10 mouse cellular contexts compared by ENCODE assay signal in the genomic region with DNA sequence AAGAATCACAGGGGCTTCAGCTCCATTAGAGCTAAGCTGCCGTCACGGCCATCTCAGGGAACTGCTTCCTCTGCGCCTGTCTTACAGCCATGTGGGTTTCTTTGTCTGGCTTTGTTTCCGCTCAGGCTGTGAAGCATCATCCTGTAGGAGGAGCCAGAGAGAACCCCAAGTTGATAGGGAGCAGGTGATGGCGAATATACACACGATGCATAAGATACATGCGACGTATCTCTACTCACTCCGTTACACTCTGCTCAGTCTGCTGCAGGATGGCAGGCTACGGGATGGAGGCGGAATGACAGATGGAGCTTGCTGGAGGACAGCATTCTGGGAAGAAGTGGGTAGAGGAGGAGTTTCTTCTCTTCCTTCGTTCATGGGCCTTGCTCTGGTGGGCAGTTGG. TPM values are rescaled to one million over a fixed set of nuclear protein-coding genes. Genes with fewer than 3 reads are reported as not detected.
DNase-seq lines count a peak whose midpoint lies in the region; ATAC-seq lines count a peak whose summit lies in the region.
"Had no signal": no experiment of that assay in that cellular context is flagged by ENCODE, and none has a peak within 500 bp of the region (broad histone marks: within the 10 kb centered on the region; RNA-seq: fewer than 3 reads in every experiment).

No protein-coding gene starts in this region.

- DNase-seq in cerebellum, adult 18-20 months: peak; percentile 14
- DNase-seq in cerebellum, adult 9-10 months: no peak
- DNase-seq in neural tube, embryonic 11.5 days (ENCODE audit: low spot score): peak; percentile 29
- no peak for DNase-seq in limb, embryonic 10.5 days (ENCODE audit: low spot score)
- peak; percentile 43 to 60 for DNase-seq in thymus, postnatal 36 days
- no peak for DNase-seq in gastrocnemius, adult 18-20 months (ENCODE audit: low spot score)

- no peak overlapping the region for H3K27ac ChIP-seq in neural tube, embryonic 11.5 days (ENCODE audit: low read depth, low read length)
- no peak overlapping the region for H3K27ac ChIP-seq in neural tube, embryonic 15.5 days (replicated peaks)
- peak overlapping the region; percentile 70 for H3K27ac ChIP-seq in limb, embryonic 10.5 days
- H3K27ac ChIP-seq: midbrain, embryonic 12.5 days had no signal

- H3K4me3 ChIP-seq in neural tube, embryonic 11.5 days (ENCODE audit: low read depth, low read length): no peak overlapping the region
- no peak overlapping the region for H3K4me3 ChIP-seq in neural tube, embryonic 15.5 days (replicated peaks)
- no peak overlapping the region for H3K4me3 ChIP-seq in limb, embryonic 10.5 days
- H3K4me3 ChIP-seq: midbrain, embryonic 12.5 days had no signal

- H3K9me3 ChIP-seq in neural tube, embryonic 11.5 days (ENCODE audit: control insufficient read depth, low read length): no peaks in the 10 kb centered on the region
- H3K9me3 ChIP-seq in neural tube, embryonic 15.5 days (replicated peaks): no peaks in the 10 kb centered on the region
- no peaks in the 10 kb centered on the region for H3K9me3 ChIP-seq in limb, embryonic 10.5 days (replicated peaks)
- H3K9me3 ChIP-seq: midbrain, embryonic 12.5 days had no signal

- no peaks in the 10 kb centered on the region for H3K27me3 ChIP-seq in neural tube, embryonic 11.5 days (ENCODE audit: control insufficient read depth, insufficient read depth, low read length)
- H3K27me3 ChIP-seq in neural tube, embryonic 15.5 days (replicated peaks): no peaks in the 10 kb centered on the region
- no peaks in the 10 kb centered on the region for H3K27me3 ChIP-seq in limb, embryonic 10.5 days (ENCODE audit: low read depth, poor library complexity, severe bottlenecking)
- H3K27me3 ChIP-seq: midbrain, embryonic 12.5 days had no signal

- H3K9ac ChIP-seq in neural tube, embryonic 11.5 days (ENCODE audit: low read length): no peak overlapping the region
- H3K9ac ChIP-seq in neural tube, embryonic 15.5 days (replicated peaks): no peak overlapping the region
- H3K9ac ChIP-seq: midbrain, embryonic 12.5 days had no signal

- H3K4me2 ChIP-seq in neural tube, embryonic 11.5 days (ENCODE audit: low read depth): no peak overlapping the region
- no peak overlapping the region for H3K4me2 ChIP-seq in neural tube, embryonic 15.5 days
- H3K4me2 ChIP-seq: midbrain, embryonic 12.5 days had no signal

- H3K4me1 ChIP-seq in neural tube, embryonic 11.5 days (ENCODE audit: control insufficient read depth, insufficient read depth, low read length): no peaks in the 10 kb centered on the region
- peaks cover 6% of the 10 kb centered on the region; the same call in 1 of the 2 replicates for H3K4me1 ChIP-seq in neural tube, embryonic 15.5 days
- peaks cover 6% of the 10 kb centered on the region for H3K4me1 ChIP-seq in limb, embryonic 10.5 days
- H3K4me1 ChIP-seq: midbrain, embryonic 12.5 days had no signal

- WGBS in neural tube, embryonic 11.5 days: 86% methylated on average over 12 of the region's 12 CpGs
- WGBS in neural tube, embryonic 15.5 days: 68% methylated on average over 12 of the region's 12 CpGs
- WGBS in limb, embryonic 10.5 days: 88% methylated on average over 12 of the region's 12 CpGs

- ATAC-seq in neural tube, embryonic 11.5 days (ENCODE audit: insufficient read depth, low FRiP score, low TSS enrichment): no peak
- no peak; the same call in 1 of the 2 replicates for ATAC-seq in neural tube, embryonic 15.5 days (ENCODE audit: low FRiP score)
- no peak for ATAC-seq in granulocyte monocyte progenitor cell, adult 5-6 weeks (replicated peaks; ENCODE audit: poor library complexity, severe bottlenecking)
- ATAC-seq: intestine, embryonic 16.5 days had no signal

- H3K36me3 ChIP-seq in neural tube, embryonic 11.5 days (ENCODE audit: control insufficient read depth, insufficient read depth, low read length): no peaks in the 10 kb centered on the region
- no peaks in the 10 kb centered on the region for H3K36me3 ChIP-seq in neural tube, embryonic 15.5 days
- H3K36me3 ChIP-seq in limb, embryonic 10.5 days: no peaks in the 10 kb centered on the region
- H3K36me3 ChIP-seq: midbrain, embryonic 12.5 days had no signal

RNA-seq across cellular contexts. Expression of gene Zfp706, which starts 37.9 kb away (rescaled TPM):
- polyA plus RNA-seq in neural tube, embryonic 11.5 days (2014; fragmentation: Nextera tagmentation; extraction: Ambion mirVana): 389 and 398 TPM in 2 replicates
- polyA plus RNA-seq in neural tube, embryonic 15.5 days (2015; fragmentation: Nextera tagmentation; extraction: Ambion mirVana): 457 and 498 TPM in 2 replicates
- polyA plus RNA-seq in limb, embryonic 10.5 days (2016; fragmentation: Nextera tagmentation; extraction: Ambion mirVana): 509 and 547 TPM in 2 replicates
- total RNA-seq in gastrocnemius, adult 18-20 months (2021): 100 to 1,000 TPM; 115 to 131 TPM
- 276 TPM in 2 replicates for total RNA-seq in granulocyte monocyte progenitor cell, adult 5-6 weeks (2014; fragmentation: Nextera tagmentation)
- total RNA-seq in granulocyte monocyte progenitor cell, adult 5-6 weeks (2017): 73.9 and 112 TPM in 2 replicates

Comparison
In these comparisons a context has a peak if more than half of its experiments do, and no peak if none do; other contexts are left out.
1. DNase-seq: peak in cerebellum, adult 18-20 months (2 of 2), neural tube, embryonic 11.5 days (single experiment) and thymus, postnatal 36 days (2 of 2); none in cerebellum, adult 9-10 months (single experiment), limb, embryonic 10.5 days (single experiment) and gastrocnemius, adult 18-20 months (single experiment).